Mouse (Mus musculus) cortical plate, adult 2 months (tissue): ENCODE results near the gene Gm3486.
"Not testable (repeated sequence)": the region's sequence is repeated elsewhere in the genome, so short reads cannot be mapped to it uniquely, and the experiment has no call there.

Source experiments
- CTCF ChIP-seq: fragments of 200-500 bp; IDR thresholded peaks from 2 replicates; pipeline ENCODE4 v1.5.1; 2011; ENCODE audit warnings: mild to moderate bottlenecking, control low read depth, low read length; ENCODE audit not compliant: insufficient read depth; ENCODE audit errors: extremely low read depth
- POLR2A ChIP-seq: fragments of 200-500 bp; IDR thresholded peaks from 2 replicates; pipeline ENCODE4 v1.6.1; 2011; ENCODE audit warnings: mild to moderate bottlenecking, low read length, control low read depth; ENCODE audit not compliant: insufficient read depth; ENCODE audit errors: extremely low read depth

DNA sequence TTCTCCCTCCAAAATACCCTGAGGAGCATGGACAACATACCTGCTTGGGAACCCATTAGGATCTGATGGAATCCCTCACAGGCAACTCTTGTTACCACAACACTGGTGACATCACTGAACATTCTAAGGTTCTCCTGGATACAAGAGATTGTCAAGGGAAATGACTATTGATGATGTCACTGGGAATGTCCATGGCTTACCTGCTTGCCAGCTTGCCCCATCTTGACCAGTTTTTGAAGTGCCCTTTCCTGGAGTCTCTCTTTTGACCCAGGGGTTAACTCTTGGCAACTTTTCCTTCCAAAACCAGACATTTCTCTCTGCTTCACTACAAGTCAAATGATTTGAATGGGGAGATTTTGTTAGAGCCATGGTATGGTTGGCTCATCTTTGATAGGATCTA, at the start of gene Gm3486:
- TF ChIP-seq CTCF, POLR2A: not testable (repeated sequence)
